Mouse (Mus musculus): ENCODE data around the gene Mrps27. TPM values are rescaled to one million over a fixed set of nuclear protein-coding genes. Genes with fewer than 3 reads are reported as not detected.

The Mrps27 gene
- polyA plus RNA-seq, 1 experiment from 2014 or later, result 79.9 TPM

DNA sequence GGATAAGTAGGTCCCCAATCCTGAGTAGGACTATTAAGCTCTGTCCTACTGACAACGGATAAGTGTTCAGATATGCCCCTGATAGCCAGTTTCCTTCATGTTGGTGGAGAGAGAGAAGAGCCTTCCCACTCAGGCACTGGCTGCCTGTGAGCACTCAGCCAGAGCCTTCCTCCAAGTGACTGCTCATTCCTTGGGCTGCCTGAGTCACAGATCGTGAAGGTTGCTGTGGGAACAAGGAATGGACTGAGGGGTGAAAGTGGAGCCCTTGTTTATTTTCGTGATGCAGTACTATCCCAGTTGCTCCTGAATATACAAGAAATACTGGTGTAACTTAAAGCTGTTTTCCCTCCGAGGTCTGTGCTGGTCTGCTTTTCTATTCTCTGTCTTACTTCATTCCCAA lies 54.8 kb downstream of the Mrps27 start:
- H3K9me3 ChIP-seq (replicated peaks), result no peaks in the 10 kb centered on the region
- 0 out of 2 replicates have a peak overlapping the region, but pooled peaks have one; percentile 6 for H3K27ac ChIP-seq (replicated peaks)
- no peak for DNase-seq (ENCODE audit: low spot score)
- no peaks in the 10 kb centered on the region for H3K27me3 ChIP-seq (ENCODE audit: low read depth, poor library complexity, severe bottlenecking)
- H3K4me1 ChIP-seq, result peaks cover 61% of the 10 kb centered on the region
- no peak overlapping the region for H3K4me3 ChIP-seq
- H3K36me3 ChIP-seq, result peaks cover 32% of the 10 kb centered on the region
- WGBS, result 75% methylated on average over 4 of the region's 4 CpGs

DNA sequence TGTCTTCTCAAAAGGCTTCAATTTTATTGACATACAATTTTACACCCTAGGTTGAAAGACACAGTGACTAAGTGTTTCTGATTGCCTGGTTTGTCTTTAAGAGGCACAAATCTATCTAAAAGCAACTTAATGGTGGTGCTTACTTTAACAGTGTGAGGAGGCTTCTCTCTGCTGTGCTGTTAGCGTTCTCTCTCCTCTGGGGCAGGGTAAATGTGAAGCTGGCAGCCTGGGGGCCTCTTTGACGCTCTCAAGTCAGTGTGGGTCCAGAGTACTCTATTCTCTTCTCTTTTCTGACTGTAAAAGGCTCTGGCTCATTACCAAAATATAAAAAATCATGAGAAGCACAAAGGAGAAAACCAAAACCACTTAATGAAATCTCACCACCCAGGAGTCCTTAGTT lies 64.6 kb downstream of the Mrps27 start:
- Histone ChIP-seq H3K9me3 (replicated peaks) (no peaks in the 10 kb centered on the region), H3K4me1 (peaks cover 31% of the 10 kb centered on the region), H3K36me3 (peaks cover 78% of the 10 kb centered on the region), H3K27ac (replicated peaks) (no peak overlapping the region), H3K4me3 (no peak overlapping the region), H3K27me3 (ENCODE audit: low read depth, poor library complexity, severe bottlenecking) (no peaks in the 10 kb centered on the region)
- 76% methylated on average over 2 of the region's 2 CpGs for WGBS
- DNase-seq (ENCODE audit: low spot score), result no peak

DNA sequence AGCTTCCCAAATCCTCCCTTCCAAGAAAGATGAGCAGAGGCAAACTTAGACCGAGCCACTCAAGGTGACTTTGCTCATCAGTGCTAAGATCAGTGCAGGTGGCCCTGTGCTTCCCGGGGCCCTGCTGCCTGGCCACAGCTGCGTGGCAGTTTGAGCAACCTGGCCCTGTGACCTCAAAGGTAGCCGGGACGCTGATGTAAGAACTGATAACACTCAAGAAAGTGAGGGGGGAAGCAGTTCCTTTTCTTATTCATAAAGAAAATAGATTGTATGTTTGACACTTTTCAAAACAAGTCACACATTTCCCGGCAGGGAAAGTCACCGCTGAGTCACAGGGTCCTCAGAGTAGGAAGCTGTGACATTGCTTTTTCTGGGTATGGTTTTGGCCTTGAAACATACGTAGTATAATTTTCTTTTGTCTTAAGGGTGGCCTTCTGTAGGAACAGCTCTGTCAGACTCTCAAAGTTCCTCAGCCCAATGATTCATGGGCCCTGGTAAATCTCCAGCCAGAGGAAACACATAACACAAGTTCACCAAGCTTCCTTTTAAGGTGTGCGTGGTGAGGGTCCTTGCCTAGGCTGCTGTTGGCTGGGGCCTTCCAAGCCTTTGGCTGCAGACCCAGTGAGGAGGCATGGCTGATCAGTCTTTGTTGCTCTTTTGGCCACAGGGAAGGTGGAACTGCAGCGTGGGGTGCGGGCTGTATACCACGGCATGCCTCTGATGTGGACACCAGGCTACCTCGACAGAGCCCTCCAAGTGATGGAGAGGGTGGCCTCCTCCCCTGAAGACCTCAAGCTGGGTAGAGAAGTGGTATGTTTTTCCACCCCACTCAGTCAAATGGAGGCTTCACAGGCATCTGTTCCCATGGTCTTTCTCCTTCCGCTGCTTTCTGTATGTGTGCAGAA lies 66.3 kb downstream of the Mrps27 start:
- Histone ChIP-seq H3K27ac (replicated peaks) (no peak overlapping the region), H3K4me1 (peaks cover 44% of the 10 kb centered on the region), H3K27me3 (ENCODE audit: low read depth, poor library complexity, severe bottlenecking) (no peaks in the 10 kb centered on the region), H3K9me3 (replicated peaks) (no peaks in the 10 kb centered on the region), H3K4me3 (no peak overlapping the region), H3K36me3 (peaks cover 78% of the 10 kb centered on the region)
- WGBS, result 95% methylated on average over 14 of the region's 14 CpGs
- DNase-seq (ENCODE audit: low spot score), result no peak

DNA sequence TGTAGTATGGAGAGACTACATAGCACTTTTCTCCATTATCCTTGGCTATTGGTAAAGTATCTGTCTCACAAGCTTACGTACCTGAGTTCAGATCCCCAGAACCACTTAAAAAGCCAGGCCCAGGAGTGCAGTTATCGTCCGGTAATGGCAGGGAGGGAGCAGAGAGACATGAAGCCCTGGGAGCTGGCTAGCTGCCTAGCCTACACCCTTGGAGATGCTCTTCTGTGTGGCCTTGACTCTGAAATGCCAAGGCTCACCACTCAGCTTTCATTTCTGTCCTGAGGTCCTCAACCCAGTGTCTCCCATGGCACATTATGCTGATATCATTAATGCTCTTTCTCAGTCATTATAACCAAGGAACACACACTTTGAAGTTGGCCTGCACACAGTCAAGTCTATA lies 67.2 kb downstream of the Mrps27 start:
- DNase-seq (ENCODE audit: low spot score), result no peak
- no peaks in the 10 kb centered on the region for H3K9me3 ChIP-seq (replicated peaks)

DNA sequence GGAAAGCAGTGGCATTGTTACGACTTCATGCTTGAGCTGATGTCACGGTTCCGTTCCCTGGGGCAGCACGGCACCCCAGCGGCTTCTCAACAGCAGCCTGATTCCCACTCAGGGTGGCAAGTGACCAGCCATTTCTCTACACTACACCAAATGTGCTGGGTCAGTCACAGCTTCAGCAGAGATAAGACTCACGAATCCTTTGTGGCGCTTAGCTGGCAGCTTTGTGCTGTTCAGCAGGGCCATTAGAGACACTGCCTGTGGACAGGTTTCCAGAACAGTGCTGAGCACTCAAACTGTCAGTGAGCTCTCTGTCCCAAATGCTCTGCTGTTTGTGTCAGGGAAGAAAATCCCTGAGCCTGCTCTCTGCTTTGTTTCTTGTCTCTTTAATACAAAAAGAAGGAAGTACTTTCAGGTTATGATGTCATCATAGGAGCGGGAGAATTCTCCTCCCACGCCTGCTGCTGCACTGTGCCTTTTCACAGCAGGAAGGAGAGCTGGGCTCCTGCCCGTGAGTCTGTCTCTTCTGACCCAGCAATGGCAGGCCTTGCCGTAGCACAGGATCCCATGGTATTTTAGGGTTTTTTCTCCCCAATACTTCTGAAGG lies 68.0 kb downstream of the Mrps27 start:
- Histone ChIP-seq H3K36me3 (peaks cover 72% of the 10 kb centered on the region), H3K4me3 (no peak overlapping the region), H3K4me1 (peaks cover 52% of the 10 kb centered on the region), H3K27ac (replicated peaks) (peak overlapping the region; percentile 53), H3K27me3 (ENCODE audit: low read depth, poor library complexity, severe bottlenecking) (no peaks in the 10 kb centered on the region), H3K9me3 (replicated peaks) (no peaks in the 10 kb centered on the region)
- 67% methylated on average over 11 of the region's 11 CpGs for WGBS
- DNase-seq (ENCODE audit: low spot score), result no peak

More for the DNA sequence above, 67.2 kb downstream of the Mrps27 start:
- Histone ChIP-seq H3K27me3 (ENCODE audit: low read depth, poor library complexity, severe bottlenecking) (no peaks in the 10 kb centered on the region), H3K4me3 (no peak overlapping the region), H3K4me1 (peaks cover 44% of the 10 kb centered on the region), H3K36me3 (peaks cover 78% of the 10 kb centered on the region), H3K27ac (replicated peaks) (no peak overlapping the region)
- WGBS, result 96% methylated on average over 3 of the region's 3 CpGs

DNA sequence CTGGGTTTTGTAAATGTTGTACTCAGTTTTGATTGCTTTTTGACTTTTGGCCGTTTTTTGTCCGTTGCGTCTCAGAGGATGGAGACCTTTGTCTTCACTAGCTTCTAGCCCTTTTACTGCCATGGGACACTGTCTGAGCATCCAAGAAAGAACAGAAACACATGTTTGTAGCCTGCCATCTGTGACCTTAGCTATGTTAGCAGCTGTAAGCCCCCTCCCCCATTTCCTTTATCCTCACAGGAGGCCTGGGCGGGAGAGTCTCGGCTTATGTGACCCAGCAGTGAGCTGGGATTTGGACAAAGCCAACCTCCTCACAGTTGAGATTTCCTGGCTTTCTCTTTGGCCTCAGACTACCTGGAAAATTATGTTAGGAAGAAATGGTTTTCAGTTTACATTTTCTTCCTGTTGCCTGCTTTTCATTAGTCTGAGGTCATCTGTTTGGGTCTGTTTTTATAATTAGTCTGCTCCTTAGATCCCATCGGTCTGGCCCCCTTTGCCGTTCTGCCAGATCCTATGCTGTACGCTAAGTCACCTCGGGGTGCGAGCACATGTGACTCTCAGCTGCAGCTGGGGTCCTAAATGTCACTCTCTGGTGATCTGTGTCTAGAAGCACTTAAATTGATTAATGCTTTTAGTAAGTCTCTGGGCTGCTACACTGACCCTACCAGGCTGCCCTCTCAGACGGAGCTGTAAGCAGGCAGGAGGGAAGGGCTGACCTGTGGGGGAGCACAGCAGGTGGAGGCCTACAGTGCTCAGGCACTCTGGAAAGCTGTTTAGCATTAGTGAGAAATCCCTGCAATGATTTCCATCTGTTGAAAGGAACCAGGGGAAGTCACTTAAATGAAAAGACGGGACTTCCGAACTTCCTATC lies 69.1 kb downstream of the Mrps27 start:
- peak; percentile 55 for DNase-seq (ENCODE audit: low spot score)
- H3K4me1 ChIP-seq, result peaks cover 58% of the 10 kb centered on the region
- H3K27ac ChIP-seq (replicated peaks), result peak overlapping the region; percentile 53
- no peaks in the 10 kb centered on the region for H3K27me3 ChIP-seq (ENCODE audit: low read depth, poor library complexity, severe bottlenecking)
- H3K9me3 ChIP-seq (replicated peaks), result no peaks in the 10 kb centered on the region
- peaks cover 72% of the 10 kb centered on the region for H3K36me3 ChIP-seq
- 41% methylated on average over 13 of the region's 13 CpGs for WGBS
- no peak overlapping the region for H3K4me3 ChIP-seq

DNA sequence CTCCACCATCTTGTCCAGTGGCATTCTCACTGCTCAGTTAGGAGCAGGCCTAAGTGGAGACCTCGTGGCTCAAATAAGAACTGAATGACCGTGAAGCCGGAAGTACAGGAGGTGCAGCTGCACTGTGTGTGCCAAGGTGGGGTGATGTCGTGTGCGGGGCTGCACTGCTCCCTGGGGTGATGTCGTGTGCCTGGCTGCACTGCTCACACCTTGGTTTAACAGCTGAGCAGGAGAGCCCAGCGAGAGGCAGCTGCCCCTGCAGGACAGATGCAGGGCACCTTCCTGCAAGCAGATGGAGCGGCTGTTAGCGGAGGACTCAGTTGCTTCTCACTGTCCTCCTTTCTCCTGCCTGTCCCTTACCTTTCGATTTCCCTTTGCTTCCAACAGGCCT lies 69.8 kb downstream of the Mrps27 start:
- DNase-seq (ENCODE audit: low spot score), result no peak
- Histone ChIP-seq H3K4me3 (no peak overlapping the region), H3K36me3 (peaks cover 69% of the 10 kb centered on the region), H3K27me3 (ENCODE audit: low read depth, poor library complexity, severe bottlenecking) (no peaks in the 10 kb centered on the region), H3K4me1 (peaks cover 55% of the 10 kb centered on the region), H3K9me3 (replicated peaks) (no peaks in the 10 kb centered on the region), H3K27ac (replicated peaks) (peak overlapping the region; percentile 53)
- WGBS, result 47% methylated on average over 10 of the region's 10 CpGs

DNA sequence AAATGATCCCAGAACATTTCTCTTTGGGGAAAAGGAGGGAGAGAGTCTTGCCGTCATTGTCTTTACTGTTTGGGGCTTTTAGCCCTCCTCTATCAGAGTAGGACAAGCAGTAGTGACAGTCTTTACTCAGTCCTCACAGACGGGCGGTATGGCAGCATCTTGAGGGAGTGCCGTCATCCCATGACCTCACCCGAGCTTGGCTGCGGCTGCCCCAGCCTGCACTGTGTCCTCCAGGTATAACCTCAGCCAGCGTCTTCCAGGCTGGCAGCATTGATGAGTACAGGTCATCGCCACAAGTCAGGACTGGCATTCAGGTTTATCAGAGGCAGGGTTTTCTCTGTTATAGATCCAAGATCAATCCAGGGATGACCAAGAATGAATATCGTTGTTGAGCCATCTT lies 72.0 kb downstream of the Mrps27 start:
- 83% methylated on average over 9 of the region's 9 CpGs for WGBS
- peaks cover 52% of the 10 kb centered on the region for H3K4me1 ChIP-seq

DNA sequence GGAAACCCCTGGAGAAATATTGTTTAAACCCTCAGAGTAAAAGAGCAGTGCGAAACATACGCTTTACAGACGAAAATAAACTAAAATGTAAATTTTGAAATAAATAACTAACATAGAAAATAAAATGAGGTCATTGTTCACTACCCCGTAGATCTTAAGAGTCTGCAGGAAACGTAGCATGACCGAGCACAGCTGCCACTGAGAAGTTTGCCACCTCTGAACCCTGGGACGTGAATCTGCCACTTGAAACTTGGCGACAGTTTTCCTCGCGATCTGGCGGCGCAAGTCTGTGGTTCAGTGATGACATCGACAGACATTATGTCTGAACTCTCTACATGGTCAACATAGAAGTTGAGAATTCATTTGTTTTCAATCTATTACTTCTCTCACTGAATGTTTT lies 79.0 kb downstream of the Mrps27 start:
- Histone ChIP-seq H3K4me3 (no peak overlapping the region), H3K27ac (replicated peaks) (no peak overlapping the region), H3K36me3 (peaks cover 76% of the 10 kb centered on the region), H3K27me3 (ENCODE audit: low read depth, poor library complexity, severe bottlenecking) (no peaks in the 10 kb centered on the region), H3K9me3 (replicated peaks) (no peaks in the 10 kb centered on the region), H3K4me1 (peaks cover 1% of the 10 kb centered on the region; the same call in 1 of the 2 replicates)
- 93% methylated on average over 13 of the region's 13 CpGs for WGBS
- DNase-seq (ENCODE audit: low spot score), result no peak

More for the DNA sequence above, 72.0 kb downstream of the Mrps27 start:
- no peaks in the 10 kb centered on the region for H3K9me3 ChIP-seq (replicated peaks)
- H3K36me3 ChIP-seq, result peaks cover 56% of the 10 kb centered on the region
- no peak overlapping the region for H3K27ac ChIP-seq (replicated peaks)
- no peaks in the 10 kb centered on the region for H3K27me3 ChIP-seq (ENCODE audit: low read depth, poor library complexity, severe bottlenecking)
- no peak for DNase-seq (ENCODE audit: low spot score)
- no peak overlapping the region for H3K4me3 ChIP-seq

DNA sequence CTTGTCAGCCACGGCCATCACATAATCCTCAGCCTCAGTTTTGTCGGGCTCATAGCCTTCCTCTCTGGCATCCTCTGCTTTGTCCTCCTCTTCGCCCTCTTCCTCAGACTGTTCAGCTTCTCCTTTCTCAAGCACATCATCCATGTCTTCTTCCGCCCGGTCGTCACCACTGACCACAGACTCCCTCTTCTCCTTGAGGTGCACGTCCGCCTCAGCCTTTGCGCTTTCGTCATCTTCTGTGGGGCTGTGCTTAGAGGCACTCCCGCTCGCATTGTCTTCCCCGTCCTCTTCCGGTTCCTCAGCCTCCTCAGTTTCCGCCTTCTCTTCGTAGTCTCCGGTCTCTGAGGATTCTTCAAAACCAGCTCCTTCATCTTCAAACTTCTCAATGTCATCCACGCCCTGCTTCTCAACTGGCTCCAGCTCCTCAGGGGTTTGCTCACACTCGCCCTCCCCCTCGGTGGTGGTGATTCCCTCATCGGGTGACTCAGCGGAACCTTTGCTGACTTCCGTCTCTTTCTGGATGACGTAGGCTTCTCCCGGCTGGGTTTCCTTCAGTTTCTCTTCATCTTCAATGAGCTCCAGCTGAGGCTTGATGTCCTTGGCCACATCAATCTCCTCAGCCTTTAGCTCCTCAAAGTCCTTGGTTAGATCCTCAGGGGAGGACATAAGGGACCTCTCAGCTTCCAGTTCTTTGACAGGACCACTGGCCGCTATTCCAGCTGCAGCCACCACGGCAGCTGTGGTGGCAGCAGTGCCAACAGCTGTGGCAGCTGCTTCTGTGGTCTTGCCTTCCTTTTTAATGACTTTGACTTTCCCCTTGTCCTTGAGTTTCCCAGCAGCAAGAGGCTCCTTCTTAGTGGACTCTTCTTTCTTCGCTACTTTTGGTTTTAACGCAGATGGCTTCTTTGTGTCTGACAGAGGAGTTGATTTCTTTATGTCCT lies 88.8 kb downstream of the Mrps27 start:
- H3K9me3 ChIP-seq (replicated peaks), result peaks cover 4% of the 10 kb centered on the region; the same call in 1 of the 2 replicates
- H3K4me1 ChIP-seq, result no peaks in the 10 kb centered on the region
- H3K4me3 ChIP-seq, result no peak overlapping the region
- no peak overlapping the region for H3K27ac ChIP-seq (replicated peaks)
- peaks cover 100% of the 10 kb centered on the region for H3K36me3 ChIP-seq
- H3K27me3 ChIP-seq (ENCODE audit: low read depth, poor library complexity, severe bottlenecking), result no peaks in the 10 kb centered on the region
- 96% methylated on average over 29 of the region's 29 CpGs for WGBS
- no peak for DNase-seq (ENCODE audit: low spot score)

DNA sequence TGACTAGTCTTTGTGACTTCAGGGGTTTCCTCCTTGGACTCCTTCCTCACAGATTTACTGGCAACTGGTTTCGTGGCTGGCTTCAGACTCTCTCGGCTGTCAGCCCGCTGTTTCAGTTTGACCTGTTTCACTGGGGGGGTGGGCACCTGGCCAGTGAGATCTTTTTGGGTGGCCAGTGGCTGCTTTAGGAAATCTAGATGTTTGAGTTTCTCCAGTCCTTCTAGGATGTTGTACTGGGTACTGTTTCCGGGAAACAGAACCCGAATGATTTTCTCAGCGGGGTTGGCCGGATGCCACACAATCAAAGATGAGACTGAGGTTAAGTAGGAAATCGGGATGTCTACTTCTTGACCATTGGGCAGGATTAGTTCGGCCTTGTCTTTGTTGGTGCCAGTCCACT lies 89.9 kb downstream of the Mrps27 start:
- Histone ChIP-seq H3K36me3 (peaks cover 100% of the 10 kb centered on the region), H3K4me1 (no peaks in the 10 kb centered on the region), H3K9me3 (replicated peaks) (peaks cover 4% of the 10 kb centered on the region; the same call in 1 of the 2 replicates), H3K4me3 (no peak overlapping the region), H3K27ac (replicated peaks) (no peak overlapping the region), H3K27me3 (ENCODE audit: low read depth, poor library complexity, severe bottlenecking) (no peaks in the 10 kb centered on the region)
- DNase-seq (ENCODE audit: low spot score), result no peak
- 93% methylated on average over 9 of the region's 9 CpGs for WGBS

DNA sequence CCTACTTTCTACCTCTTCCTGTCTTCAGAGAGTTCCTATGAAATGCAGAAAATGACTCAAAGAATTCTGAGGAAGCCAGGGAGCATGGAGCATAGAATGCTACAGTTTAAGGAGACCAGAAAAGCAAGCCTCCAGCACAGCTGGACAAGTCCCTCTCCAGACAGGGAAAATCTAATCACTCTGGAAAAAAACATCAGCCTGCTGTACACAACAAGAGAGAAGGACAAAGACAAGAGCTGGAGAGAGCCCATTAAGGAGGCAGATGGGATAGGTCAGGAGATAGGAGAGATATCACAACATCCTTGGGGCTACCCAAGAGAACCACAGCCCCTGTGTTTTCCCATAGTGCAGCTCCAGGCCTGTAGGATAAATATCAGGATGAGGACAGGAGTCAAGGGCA lies 92.5 kb downstream of the Mrps27 start:
- Histone ChIP-seq H3K27me3 (ENCODE audit: low read depth, poor library complexity, severe bottlenecking) (no peaks in the 10 kb centered on the region), H3K4me1 (peaks cover 18% of the 10 kb centered on the region), H3K9me3 (replicated peaks) (peaks cover 4% of the 10 kb centered on the region; the same call in 1 of the 2 replicates), H3K36me3 (peaks cover 100% of the 10 kb centered on the region), H3K4me3 (no peak overlapping the region), H3K27ac (replicated peaks) (no peak overlapping the region)
- DNase-seq (ENCODE audit: low spot score), result no peak

Measured in midbrain, embryonic 10.5 days (tissue).